Comparison of ENCODE assay signal across 14 mouse cellular contexts in genomic region chr17:87053921-87054320, GRCm38 (mm10).
"Had no signal": no experiment of that assay in that cellular context is flagged by ENCODE, and none has a peak within 500 bp of the region (broad histone marks: within the 10 kb centered on the region; RNA-seq: fewer than 3 reads in every experiment).

No protein-coding gene starts in this region.

- H3K36me3 ChIP-seq: limb, embryonic 12.5 days; liver, embryonic 13.5 days; neural tube, embryonic 15.5 days had no signal

- H3K27me3 ChIP-seq: liver, embryonic 13.5 days; neural tube, embryonic 15.5 days had no signal

- H3K4me3 ChIP-seq: limb, embryonic 12.5 days; liver, embryonic 13.5 days; myocyte; neural tube, embryonic 15.5 days had no signal

- DNase-seq: kidney, postnatal 14 days; layer of hippocampus, adult 9-11 months; liver; liver, embryonic 13.5 days; liver, postnatal 0 days; lung, postnatal 36 days; midbrain, embryonic 14.5 days; right cerebral cortex, adult 18-20 months; right cerebral cortex, postnatal 25 days; thymus, postnatal 4 days had no signal

- H3K9me3 ChIP-seq: limb, embryonic 12.5 days; liver, embryonic 13.5 days; neural tube, embryonic 15.5 days had no signal

- H3K27ac ChIP-seq: limb, embryonic 12.5 days; liver, embryonic 13.5 days; stomach, postnatal 0 days had no signal
